Mouse (Mus musculus): Measurements from ENCODE around the gene Rnaseh2a.

- TF ChIP-seq CTCF (IDR thresholded peaks at IDR 0.05) (no peak), EP300 (IDR thresholded peaks at IDR 0.05) (no peak)
These were observed 47.2 kb upstream of the Rnaseh2a start for GRCm38 (mm10) chr8:85016724-85017123.
